Mouse (Mus musculus) embryonic facial prominence, embryonic 13.5 days (tissue): ENCODE measurements around the gene Hist1h3d. TPM values are rescaled to one million over a fixed set of nuclear protein-coding genes. Genes with fewer than 3 reads are reported as not detected.

ENCODE experiments used
- ATAC-seq: fragments of 200-750 bp; cut with Nextera tagmentation; 2 replicates; pipeline ENCODE4 v1.8.0; 2017; ENCODE audit warnings: low read depth; ENCODE audit not compliant: insufficient number of reproducible peaks, insufficient read depth, low FRiP score, low TSS enrichment
- H3K27ac ChIP-seq: fragments of 300-500 bp; sonication (generic); 2 replicates; pipeline ENCODE4 v1.5.1; 2015; ENCODE audit warnings: moderate library complexity, mild to moderate bottlenecking, inconsistent platforms
- H3K27me3 ChIP-seq: fragments of 300-500 bp; sonication (generic); 2 replicates; pipeline ENCODE4 v1.6.1; 2015; ENCODE audit warnings: mild to moderate bottlenecking, inconsistent platforms
- H3K36me3 ChIP-seq: fragments of 300-500 bp; sonication (generic); 2 replicates; pipeline ENCODE4 v1.6.1; 2015; ENCODE audit warnings: mild to moderate bottlenecking, inconsistent platforms
- H3K4me1 ChIP-seq: fragments of 300-500 bp; sonication (generic); 2 replicates; pipeline ENCODE4 v1.6.1; 2015; ENCODE audit warnings: inconsistent platforms
- H3K4me2 ChIP-seq: fragments of 300-500 bp; sonication (generic); 2 replicates; pipeline ENCODE4 v1.6.1; 2015; ENCODE audit warnings: moderate library complexity, mild to moderate bottlenecking, inconsistent platforms
- H3K4me3 ChIP-seq: fragments of 300-500 bp; sonication (generic); 2 replicates; pipeline ENCODE4 v1.5.1; 2015; ENCODE audit warnings: mild to moderate bottlenecking, inconsistent platforms
- H3K9ac ChIP-seq: fragments of 300-500 bp; sonication (generic); 2 replicates; pipeline ENCODE4 v1.6.1; 2015; ENCODE audit warnings: mild to moderate bottlenecking, inconsistent platforms
- H3K9me3 ChIP-seq: fragments of 300-500 bp; sonication (generic); 2 replicates; pipeline ENCODE4 v1.6.1; 2016; ENCODE audit warnings: inconsistent platforms
- WGBS: fragments of 180-500 bp; shearing (Covaris S2); methylation state at CpG from one replicate; pipeline ENCODE4 v1.1.7; 2015; ENCODE audit warnings: mixed read lengths; 5-methylcytosine and 5-hydroxymethylcytosine counted together
- polyA plus RNA-seq: library from polyadenylated mRNA; unstranded; fragments of >200 nt; fragmentation: Nextera tagmentation; extraction: Ambion mirVana; gene quantifications from 2 replicates; pipeline ENCODE4 v1.2.1, GENCODE M21; 2015

The Hist1h3d gene
- polyA plus RNA-seq, 1 experiment from 2014 or later = 8.4 TPM

GRCm38 (mm10) chr13:23595622-23596372 lies 20.2 kb downstream of the Hist1h3d start:
- Histone ChIP-seq H3K4me1 (no peaks in the 10 kb centered on the region), H3K4me2 (no peak overlapping the region), H3K9ac (0 out of 2 replicates have a peak overlapping the region, but pooled peaks have one; percentile 12), H3K27ac (no peak overlapping the region), H3K4me3 (no peak overlapping the region), H3K27me3 (no peaks in the 10 kb centered on the region), H3K9me3 (no peaks in the 10 kb centered on the region), H3K36me3 (no peaks in the 10 kb centered on the region)
- no peak for ATAC-seq
- WGBS = 81% methylated on average over 7 of the region's 7 CpGs

- Histone ChIP-seq H3K27me3 (no peaks in the 10 kb centered on the region), H3K4me1 (no peaks in the 10 kb centered on the region), H3K36me3 (no peaks in the 10 kb centered on the region), H3K9ac (no peak overlapping the region), H3K4me3 (no peak overlapping the region), H3K9me3 (no peaks in the 10 kb centered on the region), H3K4me2 (no peak overlapping the region), H3K27ac (no peak overlapping the region)
- WGBS = 6% methylated on average over 9 of the region's 9 CpGs
- ATAC-seq = no peak
These were observed 22.4 kb downstream of the Hist1h3d start for GRCm38 (mm10) chr13:23597957-23598356.

- ATAC-seq = no peak
- 74% methylated on average over 7 of the region's 7 CpGs for WGBS
- H3K4me3 ChIP-seq = no peak overlapping the region
These were observed 27.7 kb downstream of the Hist1h3d start for GRCm38 (mm10) chr13:23603182-23603699.

GRCm38 (mm10) chr13:23604452-23604851 lies 28.9 kb downstream of the Hist1h3d start:
- Histone ChIP-seq H3K4me2 (no peak overlapping the region), H3K4me3 (no peak overlapping the region), H3K36me3 (no peaks in the 10 kb centered on the region), H3K4me1 (no peaks in the 10 kb centered on the region), H3K27ac (no peak overlapping the region), H3K9ac (no peak overlapping the region), H3K9me3 (no peaks in the 10 kb centered on the region), H3K27me3 (no peaks in the 10 kb centered on the region)
- no peak for ATAC-seq
- 91% methylated on average over 3 of the region's 3 CpGs for WGBS

More at GRCm38 (mm10) chr13:23603182-23603699, 27.7 kb downstream of the Hist1h3d start:
- H3K9me3 ChIP-seq = no peaks in the 10 kb centered on the region
- no peak overlapping the region for H3K4me2 ChIP-seq
- H3K27ac ChIP-seq = no peak overlapping the region
- no peak overlapping the region for H3K9ac ChIP-seq
- no peaks in the 10 kb centered on the region for H3K27me3 ChIP-seq
- H3K4me1 ChIP-seq = no peaks in the 10 kb centered on the region
- no peaks in the 10 kb centered on the region for H3K36me3 ChIP-seq

- no peak overlapping the region for H3K4me3 ChIP-seq
- no peaks in the 10 kb centered on the region for H3K36me3 ChIP-seq
- H3K27me3 ChIP-seq = no peaks in the 10 kb centered on the region
- H3K27ac ChIP-seq = no peak overlapping the region
- H3K4me1 ChIP-seq = no peaks in the 10 kb centered on the region
- H3K9me3 ChIP-seq = no peaks in the 10 kb centered on the region
- 84% methylated on average over 3 of the region's 3 CpGs for WGBS
- ATAC-seq = no peak
- H3K9ac ChIP-seq = no peak overlapping the region
- no peak overlapping the region for H3K4me2 ChIP-seq
These were observed 29.5 kb downstream of the Hist1h3d start for GRCm38 (mm10) chr13:23605052-23605451.

GRCm38 (mm10) chr13:23609209-23609608 lies 33.6 kb downstream of the Hist1h3d start:
- Histone ChIP-seq H3K27me3 (no peaks in the 10 kb centered on the region), H3K4me3 (no peak overlapping the region), H3K36me3 (no peaks in the 10 kb centered on the region), H3K9me3 (no peaks in the 10 kb centered on the region), H3K4me2 (no peak overlapping the region), H3K9ac (no peak overlapping the region), H3K27ac (no peak overlapping the region), H3K4me1 (no peaks in the 10 kb centered on the region)
- no peak for ATAC-seq
- WGBS = 88% methylated on average over 4 of the region's 4 CpGs

- Histone ChIP-seq H3K9ac (no peak overlapping the region), H3K27me3 (no peaks in the 10 kb centered on the region), H3K4me3 (no peak overlapping the region), H3K9me3 (no peaks in the 10 kb centered on the region), H3K36me3 (no peaks in the 10 kb centered on the region), H3K27ac (no peak overlapping the region), H3K4me2 (no peak overlapping the region), H3K4me1 (no peaks in the 10 kb centered on the region)
- no peak for ATAC-seq
These were observed 34.3 kb downstream of the Hist1h3d start for GRCm38 (mm10) chr13:23609844-23610243.

- Histone ChIP-seq H3K9ac (no peak overlapping the region), H3K27me3 (no peaks in the 10 kb centered on the region), H3K4me1 (no peaks in the 10 kb centered on the region), H3K36me3 (no peaks in the 10 kb centered on the region), H3K27ac (no peak overlapping the region), H3K9me3 (no peaks in the 10 kb centered on the region), H3K4me2 (no peak overlapping the region), H3K4me3 (no peak overlapping the region)
- no peak for ATAC-seq
- WGBS = 68% methylated on average over 2 of the region's 2 CpGs
These were observed 34.8 kb downstream of the Hist1h3d start for GRCm38 (mm10) chr13:23610393-23610792.

GRCm38 (mm10) chr13:23611638-23612037 lies 36.1 kb downstream of the Hist1h3d start:
- WGBS = 90% methylated on average over 3 of the region's 3 CpGs
- no peaks in the 10 kb centered on the region for H3K4me1 ChIP-seq
- H3K9ac ChIP-seq = no peak overlapping the region

GRCm38 (mm10) chr13:23620056-23620732 lies 44.6 kb downstream of the Hist1h3d start:
- Histone ChIP-seq H3K9me3 (no peaks in the 10 kb centered on the region), H3K27ac (peak overlapping the region; percentile 99), H3K27me3 (no peaks in the 10 kb centered on the region), H3K9ac (peak overlapping the region; percentile 69), H3K36me3 (no peaks in the 10 kb centered on the region), H3K4me2 (peak overlapping the region; percentile 91), H3K4me3 (peak overlapping the region; percentile 70), H3K4me1 (peaks cover 9% of the 10 kb centered on the region)
- WGBS = 50% methylated on average over 12 of the region's 12 CpGs
- no peak for ATAC-seq

More at GRCm38 (mm10) chr13:23611638-23612037, 36.1 kb downstream of the Hist1h3d start:
- H3K27me3 ChIP-seq = no peaks in the 10 kb centered on the region
- H3K4me3 ChIP-seq = no peak overlapping the region
- no peak overlapping the region for H3K4me2 ChIP-seq
- H3K36me3 ChIP-seq = no peaks in the 10 kb centered on the region
- H3K9me3 ChIP-seq = no peaks in the 10 kb centered on the region
- ATAC-seq = no peak
- no peak overlapping the region for H3K27ac ChIP-seq

- Histone ChIP-seq H3K9me3 (no peaks in the 10 kb centered on the region), H3K9ac (peak within 1 kb of the TSS; percentile 94), H3K36me3 (no peaks in the 10 kb centered on the region), H3K4me1 (peaks cover 9% of the 10 kb centered on the region), H3K27ac (peak within 1 kb of the TSS; percentile 99), H3K4me2 (peak within 1 kb of the TSS; percentile 91), H3K4me3 (peak within 1 kb of the TSS; percentile 70), H3K27me3 (no peaks in the 10 kb centered on the region)
- peak; percentile 89 for ATAC-seq
- WGBS = under 1% methylated on average over 27 of the region's 27 CpGs
These were observed 45.4 kb downstream of the Hist1h3d start, which contains the start of gene Hist1h2be for GRCm38 (mm10) chr13:23620733-23621531. Gene Hist1h2be, minus strand, starts transcription at chr13:23621124.
